ENCODE assay signal across 16 mouse cellular contexts in the genomic region with DNA sequence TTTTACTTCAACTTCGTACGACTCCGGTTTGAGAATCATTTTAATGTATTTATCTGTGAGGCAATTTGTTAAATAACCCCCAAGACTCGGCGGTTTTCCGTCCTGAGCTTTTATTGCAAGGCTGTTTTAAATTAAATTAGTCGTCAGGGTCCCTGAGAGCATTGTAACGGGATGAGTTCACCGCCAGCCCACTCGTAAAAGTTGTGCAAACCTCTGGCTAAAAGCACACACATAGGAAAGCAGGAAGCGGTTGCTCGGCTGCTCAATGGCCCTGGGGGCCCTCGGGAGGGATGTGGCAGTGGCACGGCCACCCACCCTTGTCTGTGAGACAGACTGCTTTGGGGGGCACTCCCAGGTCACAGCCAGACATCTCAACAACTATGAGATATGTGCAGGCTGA. TPM values are rescaled to one million over a fixed set of nuclear protein-coding genes. Genes with fewer than 3 reads are reported as not detected.
DNase-seq lines count a peak whose midpoint lies in the region; ATAC-seq lines count a peak whose summit lies in the region.
"Had no signal": no experiment of that assay in that cellular context is flagged by ENCODE, and none has a peak within 500 bp of the region (broad histone marks: within the 10 kb centered on the region; RNA-seq: fewer than 3 reads in every experiment).

No protein-coding gene starts in this region.

- peaks cover 99% of the 10 kb centered on the region for H3K4me1 ChIP-seq in forebrain, embryonic 12.5 days
- peaks cover 66% of the 10 kb centered on the region for H3K4me1 ChIP-seq in forebrain, embryonic 11.5 days (replicated peaks; ENCODE audit: control insufficient read depth, insufficient read depth, low read length)
- H3K4me1 ChIP-seq in midbrain, embryonic 10.5 days, result peaks cover 99% of the 10 kb centered on the region
- H3K4me1 ChIP-seq in midbrain, embryonic 16.5 days (ENCODE audit: control insufficient read depth, insufficient read depth, low read length), result peaks cover 75% of the 10 kb centered on the region
- peaks cover 98% of the 10 kb centered on the region for H3K4me1 ChIP-seq in hindbrain, embryonic 15.5 days (replicated peaks)
- peaks cover 82% of the 10 kb centered on the region for H3K4me1 ChIP-seq in neural tube, embryonic 14.5 days (ENCODE audit: control insufficient read depth, insufficient read depth, low read length)

- no peaks in the 10 kb centered on the region for H3K9me3 ChIP-seq in forebrain, embryonic 12.5 days
- no peaks in the 10 kb centered on the region for H3K9me3 ChIP-seq in forebrain, embryonic 11.5 days (ENCODE audit: control insufficient read depth, low read length)
- H3K9me3 ChIP-seq in midbrain, embryonic 10.5 days (replicated peaks), result no peaks in the 10 kb centered on the region
- H3K9me3 ChIP-seq in midbrain, embryonic 16.5 days (replicated peaks; ENCODE audit: control insufficient read depth, low read length, poor library complexity, severe bottlenecking), result no peaks in the 10 kb centered on the region
- no peaks in the 10 kb centered on the region for H3K9me3 ChIP-seq in hindbrain, embryonic 15.5 days
- H3K9me3 ChIP-seq in neural tube, embryonic 14.5 days (ENCODE audit: control insufficient read depth, low read length), result no peaks in the 10 kb centered on the region
- H3K9me3 ChIP-seq: heart, embryonic 12.5 days; midbrain, embryonic 15.5 days had no signal

- no peak overlapping the region for H3K4me2 ChIP-seq in forebrain, embryonic 12.5 days
- no peak overlapping the region for H3K4me2 ChIP-seq in forebrain, embryonic 11.5 days (ENCODE audit: low read depth, low read length, severe bottlenecking)
- H3K4me2 ChIP-seq in midbrain, embryonic 16.5 days (ENCODE audit: low read length), result no peak overlapping the region
- H3K4me2 ChIP-seq in hindbrain, embryonic 15.5 days, result no peak overlapping the region
- no peak overlapping the region for H3K4me2 ChIP-seq in neural tube, embryonic 14.5 days (ENCODE audit: low read depth, low read length)
- H3K4me2 ChIP-seq: heart, embryonic 12.5 days; midbrain, embryonic 15.5 days had no signal

- ATAC-seq in forebrain, embryonic 12.5 days (ENCODE audit: low FRiP score), result no peak
- ATAC-seq in forebrain, embryonic 11.5 days (replicated peaks; ENCODE audit: low FRiP score), result no peak
- no peak for ATAC-seq in midbrain, embryonic 16.5 days
- ATAC-seq in hindbrain, embryonic 15.5 days (ENCODE audit: low FRiP score, low read depth), result no peak
- ATAC-seq in neural tube, embryonic 14.5 days (ENCODE audit: low read depth), result no peak
- ATAC-seq: liver, postnatal 0 days; midbrain, embryonic 15.5 days had no signal

- no peak for DNase-seq in forebrain, embryonic 11.5 days (ENCODE audit: low spot score)
- DNase-seq in midbrain, embryonic 10.5 days (ENCODE audit: low spot score), result no peak
- no peak for DNase-seq in adrenal gland, postnatal 4 days (ENCODE audit: low spot score in 2 of 2)
- DNase-seq in adrenal gland, postnatal 14 days, result no peak
- DNase-seq: cerebellum, adult 9-10 months; embryo, embryonic 11 days; gastrocnemius, postnatal 14 days; kidney, postnatal 14 days; liver, postnatal 0 days had no signal

- H3K9ac ChIP-seq in forebrain, embryonic 12.5 days, result 0 out of 2 replicates have a peak overlapping the region, but pooled peaks have one; percentile 21
- H3K9ac ChIP-seq in forebrain, embryonic 11.5 days (ENCODE audit: low read length), result no peak overlapping the region
- no peak overlapping the region for H3K9ac ChIP-seq in midbrain, embryonic 16.5 days (ENCODE audit: low read depth, low read length)
- H3K9ac ChIP-seq in hindbrain, embryonic 15.5 days, result no peak overlapping the region
- H3K9ac ChIP-seq in neural tube, embryonic 14.5 days (replicated peaks; ENCODE audit: low read depth, low read length), result 0 out of 2 replicates have a peak overlapping the region, but pooled peaks have one; percentile 11
- H3K9ac ChIP-seq: heart, embryonic 12.5 days; liver, postnatal 0 days; midbrain, embryonic 15.5 days had no signal

- WGBS in forebrain, embryonic 12.5 days, result 52% methylated on average over 14 of the region's 14 CpGs
- WGBS in forebrain, embryonic 11.5 days, result 65% methylated on average over 14 of the region's 14 CpGs
- 74% methylated on average over 14 of the region's 14 CpGs for WGBS in midbrain, embryonic 10.5 days
- WGBS in midbrain, embryonic 16.5 days, result 53% methylated on average over 14 of the region's 14 CpGs
- WGBS in hindbrain, embryonic 15.5 days, result 44% methylated on average over 14 of the region's 14 CpGs
- 10% methylated on average over 14 of the region's 14 CpGs for WGBS in neural tube, embryonic 14.5 days

- peak overlapping the region; percentile 61 for H3K27ac ChIP-seq in forebrain, embryonic 12.5 days
- H3K27ac ChIP-seq in forebrain, embryonic 11.5 days (ENCODE audit: low read depth, low read length), result no peak overlapping the region
- peak overlapping the region; percentile 68 for H3K27ac ChIP-seq in midbrain, embryonic 10.5 days (replicated peaks)
- H3K27ac ChIP-seq in midbrain, embryonic 16.5 days (ENCODE audit: low read length), result no peak overlapping the region
- peak overlapping the region; percentile 10; the same call in 1 of the 2 replicates for H3K27ac ChIP-seq in hindbrain, embryonic 15.5 days (replicated peaks)
- 0 out of 2 replicates have a peak overlapping the region, but pooled peaks have one; percentile 28 for H3K27ac ChIP-seq in neural tube, embryonic 14.5 days (ENCODE audit: low read depth, low read length)
- H3K27ac ChIP-seq: macrophage; midbrain, embryonic 15.5 days had no signal

- H3K27me3 ChIP-seq in forebrain, embryonic 12.5 days, result peaks cover 31% of the 10 kb centered on the region; the same call in 1 of the 2 replicates
- peaks cover 5% of the 10 kb centered on the region for H3K27me3 ChIP-seq in forebrain, embryonic 11.5 days (ENCODE audit: control insufficient read depth, insufficient read depth, low read length)
- peaks cover 89% of the 10 kb centered on the region for H3K27me3 ChIP-seq in midbrain, embryonic 10.5 days (ENCODE audit: low read depth, poor library complexity, severe bottlenecking)
- H3K27me3 ChIP-seq in midbrain, embryonic 16.5 days (ENCODE audit: control insufficient read depth, insufficient read depth, low read depth, low read length), result no peaks in the 10 kb centered on the region
- no peaks in the 10 kb centered on the region for H3K27me3 ChIP-seq in hindbrain, embryonic 15.5 days
- no peaks in the 10 kb centered on the region for H3K27me3 ChIP-seq in neural tube, embryonic 14.5 days (ENCODE audit: control insufficient read depth, insufficient read depth, low read length)
- H3K27me3 ChIP-seq: midbrain, embryonic 15.5 days had no signal

- H3K36me3 ChIP-seq in forebrain, embryonic 12.5 days (replicated peaks), result no peaks in the 10 kb centered on the region
- no peaks in the 10 kb centered on the region for H3K36me3 ChIP-seq in forebrain, embryonic 11.5 days (ENCODE audit: control insufficient read depth, insufficient read depth, low read length)
- H3K36me3 ChIP-seq in midbrain, embryonic 10.5 days, result no peaks in the 10 kb centered on the region
- no peaks in the 10 kb centered on the region for H3K36me3 ChIP-seq in midbrain, embryonic 16.5 days (ENCODE audit: control insufficient read depth, insufficient read depth, low read length)
- H3K36me3 ChIP-seq in hindbrain, embryonic 15.5 days, result no peaks in the 10 kb centered on the region
- H3K36me3 ChIP-seq in neural tube, embryonic 14.5 days (ENCODE audit: control insufficient read depth, insufficient read depth, low read length), result no peaks in the 10 kb centered on the region
- H3K36me3 ChIP-seq: heart, embryonic 12.5 days; midbrain, embryonic 15.5 days had no signal

- H3K4me3 ChIP-seq in forebrain, embryonic 12.5 days (replicated peaks), result no peak overlapping the region
- H3K4me3 ChIP-seq in forebrain, embryonic 11.5 days (ENCODE audit: low read depth, low read length), result no peak overlapping the region
- no peak overlapping the region for H3K4me3 ChIP-seq in midbrain, embryonic 10.5 days
- H3K4me3 ChIP-seq in midbrain, embryonic 16.5 days (ENCODE audit: low read depth, low read length), result no peak overlapping the region
- H3K4me3 ChIP-seq in hindbrain, embryonic 15.5 days, result no peak overlapping the region
- no peak overlapping the region for H3K4me3 ChIP-seq in neural tube, embryonic 14.5 days (ENCODE audit: low read depth, low read length)
- H3K4me3 ChIP-seq: heart, embryonic 12.5 days; midbrain, embryonic 15.5 days had no signal

RNA-seq across cellular contexts. Expression of a gene that starts 32.8 kb away (rescaled TPM):
- polyA plus RNA-seq in forebrain, embryonic 12.5 days (2016; fragmentation: Nextera tagmentation; extraction: Ambion mirVana), result 7.3 and 8.0 TPM in 2 replicates
- polyA plus RNA-seq in forebrain, embryonic 11.5 days (2014; fragmentation: Nextera tagmentation; extraction: Ambion mirVana), result 7.7 and 9.0 TPM in 2 replicates
- polyA plus RNA-seq in midbrain, embryonic 10.5 days (2016; fragmentation: Nextera tagmentation; extraction: Ambion mirVana), result 6.0 and 7.5 TPM in 2 replicates
- polyA plus RNA-seq in midbrain, embryonic 16.5 days (2015; fragmentation: Nextera tagmentation; extraction: Ambion mirVana), result 11.6 and 12.0 TPM in 2 replicates
- polyA plus RNA-seq in hindbrain, embryonic 15.5 days (2015; fragmentation: Nextera tagmentation; extraction: Ambion mirVana), result 9.8 and 11.1 TPM in 2 replicates
- polyA plus RNA-seq in neural tube, embryonic 14.5 days (2014; fragmentation: Nextera tagmentation; extraction: Ambion mirVana), result 11.0 and 13.3 TPM in 2 replicates
- total RNA-seq in adrenal gland, postnatal 4 days (2021), result 1 to 10 TPM; 3.8 to 5.9 TPM
- total RNA-seq in adrenal gland, postnatal 14 days (2021), result 1.2 and 1.5 TPM in 2 replicates
- polyA plus RNA-seq: macrophage had no signal

Comparison
In these comparisons a context has a peak if more than half of its experiments do, and no peak if none do; other contexts are left out.
1. H3K27ac ChIP-seq: peak in forebrain, embryonic 12.5 days (single experiment), midbrain, embryonic 10.5 days (single experiment), hindbrain, embryonic 15.5 days (single experiment) and neural tube, embryonic 14.5 days (single experiment); none in forebrain, embryonic 11.5 days (single experiment) and midbrain, embryonic 16.5 days (single experiment).
2. H3K9ac ChIP-seq: peak in forebrain, embryonic 12.5 days (single experiment) and neural tube, embryonic 14.5 days (single experiment); none in forebrain, embryonic 11.5 days (single experiment), midbrain, embryonic 16.5 days (single experiment) and hindbrain, embryonic 15.5 days (single experiment).